Mouse (Mus musculus) testis, adult 2 months (tissue): Measurements from ENCODE around the gene Slc2a8.

ENCODE experiments used
- CTCF ChIP-seq: fragments of 200-500 bp; IDR thresholded peaks from 2 replicates; pipeline ENCODE4 v1.5.1; 2012; ENCODE audit warnings: low read depth, mild to moderate bottlenecking, inconsistent platforms, low read length, moderate library complexity; ENCODE audit not compliant: control insufficient read depth, insufficient read depth, insufficient replicate concordance
- POLR2A ChIP-seq: fragments of 200-500 bp; IDR thresholded peaks from 2 replicates; pipeline ENCODE4 v1.6.1; 2012; ENCODE audit warnings: low read depth, mild to moderate bottlenecking, inconsistent platforms, low read length, moderate library complexity; ENCODE audit not compliant: control insufficient read depth

- TF ChIP-seq CTCF (no peak), POLR2A (no peak)
These were observed 17.9 kb downstream of the Slc2a8 start for GRCm38 (mm10) chr2:32963981-32964380.
